Mouse (Mus musculus) neural tube, embryonic 14.5 days (tissue): ENCODE results near the gene Apol7b. TPM values are rescaled to one million over a fixed set of nuclear protein-coding genes. Genes with fewer than 3 reads are reported as not detected.
"Not testable (repeated sequence)": the region's sequence is repeated elsewhere in the genome, so short reads cannot be mapped to it uniquely, and the experiment has no call there.

Experiments used
- ATAC-seq: fragments of 200-750 bp; cut with Nextera tagmentation; 2 replicates; pipeline ENCODE4 v1.8.0; 2017; ENCODE audit warnings: low read depth, mild to moderate bottlenecking, moderate TSS enrichment, moderate library complexity
- H3K27ac ChIP-seq: fragments of 300-500 bp; sonication (generic); 2 replicates; pipeline ENCODE4 v1.5.1; 2014; ENCODE audit warnings: low read depth, mild to moderate bottlenecking, control low read depth, low read length, moderate library complexity, mixed read lengths
- H3K27me3 ChIP-seq: fragments of 300-500 bp; sonication (generic); 2 replicates; pipeline ENCODE4 v1.6.1; 2014; ENCODE audit warnings: low read length; ENCODE audit not compliant: control insufficient read depth, insufficient read depth
- H3K36me3 ChIP-seq: fragments of 300-500 bp; sonication (generic); 2 replicates; pipeline ENCODE4 v1.6.1; 2014; ENCODE audit warnings: low read length, mixed read lengths; ENCODE audit not compliant: control insufficient read depth, insufficient read depth
- H3K4me1 ChIP-seq: fragments of 300-500 bp; sonication (generic); 2 replicates; pipeline ENCODE4 v1.6.1; 2014; ENCODE audit warnings: low read length; ENCODE audit not compliant: control insufficient read depth, insufficient read depth
- H3K4me2 ChIP-seq: fragments of 300-500 bp; sonication (generic); 2 replicates; pipeline ENCODE4 v1.6.1; 2014; ENCODE audit warnings: mild to moderate bottlenecking, low read depth, low read length, control low read depth
- H3K4me3 ChIP-seq: fragments of 300-500 bp; sonication (generic); 2 replicates; pipeline ENCODE4 v1.5.1; 2014; ENCODE audit warnings: low read depth, low read length, control low read depth, mixed read lengths
- H3K9ac ChIP-seq: fragments of 300-500 bp; sonication (generic); replicated peaks from 2 replicates; pipeline ENCODE4 v1.6.1; 2014; ENCODE audit warnings: low read depth, mild to moderate bottlenecking, control low read depth, low read length, mixed read lengths
- H3K9me3 ChIP-seq: fragments of 300-500 bp; sonication (generic); 2 replicates; pipeline ENCODE4 v1.6.1; 2016; ENCODE audit warnings: low read length; ENCODE audit not compliant: control insufficient read depth
- WGBS: fragments of 180-500 bp; shearing (Covaris S2); extraction: QIAGEN DNeasy Blood & Tissue Kit; methylation state at CpG from one replicate; pipeline ENCODE4 v1.1.7; 2014; 5-methylcytosine and 5-hydroxymethylcytosine counted together
- polyA plus RNA-seq: library from polyadenylated mRNA; unstranded; fragments of >200 nt; fragmentation: Nextera tagmentation; extraction: Ambion mirVana; gene quantifications from 2 replicates; pipeline ENCODE4 v1.2.1, GENCODE M21; 2014

Apol7b gene
- polyA plus RNA-seq, 1 experiment from 2014 or later, result not detected

- H3K9me3 ChIP-seq, H3K4me2 ChIP-seq, H3K9ac ChIP-seq, H3K4me1 ChIP-seq, H3K36me3 ChIP-seq, H3K27me3 ChIP-seq, H3K27ac ChIP-seq, ATAC-seq, H3K4me3 ChIP-seq: not testable (repeated sequence)
- WGBS, result 80% methylated on average over 11 of the region's 11 CpGs
Measured at GRCm38 (mm10) chr15:77397450-77398132, 49.7 kb downstream of the Apol7b start.

- not testable (repeated sequence) for H3K36me3 ChIP-seq, H3K9me3 ChIP-seq, ATAC-seq, H3K27me3 ChIP-seq, H3K9ac ChIP-seq, H3K4me3 ChIP-seq, H3K4me2 ChIP-seq, H3K4me1 ChIP-seq, H3K27ac ChIP-seq
- 66% methylated on average over 3 of the region's 3 CpGs for WGBS
Measured at GRCm38 (mm10) chr15:77393832-77394231, 53.5 kb downstream of the Apol7b start.

GRCm38 (mm10) chr15:77387462-77387861 lies 59.8 kb downstream of the Apol7b start:
- Histone ChIP-seq H3K9ac (no peak overlapping the region), H3K36me3 (no peaks in the 10 kb centered on the region), H3K4me3 (no peak overlapping the region), H3K27me3 (no peaks in the 10 kb centered on the region), H3K4me1 (no peaks in the 10 kb centered on the region), H3K4me2 (no peak overlapping the region), H3K27ac (no peak overlapping the region), H3K9me3 (no peaks in the 10 kb centered on the region)
- 91% methylated on average over 2 of the region's 2 CpGs for whole genome bisulfite sequencing
- no peak for ATAC-seq

GRCm38 (mm10) chr15:77384340-77385030 lies 62.8 kb downstream of the Apol7b start:
- Histone ChIP-seq H3K4me1 (no peaks in the 10 kb centered on the region), H3K4me2 (no peak overlapping the region), H3K4me3 (no peak overlapping the region), H3K27ac (no peak overlapping the region), H3K36me3 (no peaks in the 10 kb centered on the region), H3K9ac (no peak overlapping the region), H3K9me3 (no peaks in the 10 kb centered on the region), H3K27me3 (no peaks in the 10 kb centered on the region)
- ATAC-seq, result no peak
- WGBS, result 96% methylated on average over 7 of the region's 7 CpGs

GRCm38 (mm10) chr15:77382880-77383279 lies 64.4 kb downstream of the Apol7b start:
- no peaks in the 10 kb centered on the region for H3K27me3 ChIP-seq
- H3K27ac ChIP-seq, result no peak overlapping the region
- H3K36me3 ChIP-seq, result no peaks in the 10 kb centered on the region
- no peaks in the 10 kb centered on the region for H3K4me1 ChIP-seq
- no peak overlapping the region for H3K4me2 ChIP-seq
- WGBS, result 71% methylated on average over 1 of the region's 1 CpGs
- no peak for ATAC-seq
- no peak overlapping the region for H3K4me3 ChIP-seq
- H3K9me3 ChIP-seq, result no peaks in the 10 kb centered on the region
- no peak overlapping the region for H3K9ac ChIP-seq

GRCm38 (mm10) chr15:77382271-77382850 lies 64.9 kb downstream of the Apol7b start:
- ATAC-seq, result no peak
- Histone ChIP-seq H3K4me3 (no peak overlapping the region), H3K9ac (no peak overlapping the region), H3K9me3 (no peaks in the 10 kb centered on the region), H3K27ac (no peak overlapping the region), H3K36me3 (no peaks in the 10 kb centered on the region), H3K4me2 (no peak overlapping the region), H3K27me3 (no peaks in the 10 kb centered on the region), H3K4me1 (no peaks in the 10 kb centered on the region)
- 86% methylated on average over 11 of the region's 11 CpGs for WGBS

- no peaks in the 10 kb centered on the region for H3K36me3 ChIP-seq
- no peak overlapping the region for H3K9ac ChIP-seq
- no peak overlapping the region for H3K4me3 ChIP-seq
- H3K4me2 ChIP-seq, result no peak overlapping the region
- no peaks in the 10 kb centered on the region for H3K4me1 ChIP-seq
- WGBS, result 83% methylated on average over 6 of the region's 6 CpGs
- H3K9me3 ChIP-seq, result no peaks in the 10 kb centered on the region
- H3K27ac ChIP-seq, result no peak overlapping the region
- ATAC-seq, result no peak
- H3K27me3 ChIP-seq, result no peaks in the 10 kb centered on the region
Measured at GRCm38 (mm10) chr15:77381481-77381880, 65.8 kb downstream of the Apol7b start.

GRCm38 (mm10) chr15:77379921-77380320 lies 67.4 kb downstream of the Apol7b start:
- Histone ChIP-seq H3K4me1 (no peaks in the 10 kb centered on the region), H3K27me3 (no peaks in the 10 kb centered on the region), H3K27ac (no peak overlapping the region), H3K4me3 (no peak overlapping the region), H3K9ac (no peak overlapping the region), H3K36me3 (no peaks in the 10 kb centered on the region), H3K4me2 (no peak overlapping the region), H3K9me3 (no peaks in the 10 kb centered on the region)
- WGBS, result 53% methylated on average over 4 of the region's 4 CpGs
- no peak for ATAC-seq

- Histone ChIP-seq H3K36me3 (no peaks in the 10 kb centered on the region), H3K4me2 (no peak overlapping the region), H3K4me1 (no peaks in the 10 kb centered on the region), H3K27me3 (no peaks in the 10 kb centered on the region), H3K27ac (no peak overlapping the region), H3K9ac (no peak overlapping the region), H3K4me3 (no peak overlapping the region), H3K9me3 (no peaks in the 10 kb centered on the region)
- no peak for ATAC-seq
- 95% methylated on average over 4 of the region's 4 CpGs for WGBS
Measured at GRCm38 (mm10) chr15:77377419-77377818, 69.9 kb downstream of the Apol7b start.
